Mouse (Mus musculus) midbrain, embryonic 15.5 days (tissue): ENCODE measurements around the gene Uckl1. TPM values are rescaled to one million over a fixed set of nuclear protein-coding genes. Genes with fewer than 3 reads are reported as not detected.

Experiments used
- ATAC-seq: fragments of 200-750 bp; cut with Nextera tagmentation; replicated peaks from 2 replicates; pipeline ENCODE4 v1.8.0; 2017; ENCODE audit warnings: moderate TSS enrichment
- H3K27ac ChIP-seq: fragments of 300-500 bp; sonication (generic); 2 replicates; pipeline ENCODE4 v1.5.1; 2015; ENCODE audit warnings: mild to moderate bottlenecking, inconsistent platforms
- H3K27me3 ChIP-seq: fragments of 300-500 bp; sonication (generic); replicated peaks from 2 replicates; pipeline ENCODE4 v1.6.1; 2015; ENCODE audit warnings: inconsistent platforms
- H3K36me3 ChIP-seq: fragments of 300-500 bp; sonication (generic); replicated peaks from 2 replicates; pipeline ENCODE4 v1.6.1; 2015; ENCODE audit warnings: inconsistent platforms
- H3K4me1 ChIP-seq: fragments of 300-500 bp; sonication (generic); 2 replicates; pipeline ENCODE4 v1.6.1; 2015; ENCODE audit warnings: inconsistent platforms
- H3K4me2 ChIP-seq: fragments of 300-500 bp; sonication (generic); 2 replicates; pipeline ENCODE4 v1.6.1; 2015; ENCODE audit warnings: inconsistent platforms, mild to moderate bottlenecking, moderate library complexity
- H3K4me3 ChIP-seq: fragments of 300-500 bp; sonication (generic); 2 replicates; pipeline ENCODE4 v1.5.1; 2015; ENCODE audit warnings: mild to moderate bottlenecking, inconsistent platforms
- H3K9ac ChIP-seq: fragments of 300-500 bp; sonication (generic); 2 replicates; pipeline ENCODE4 v1.6.1; 2015; ENCODE audit warnings: mild to moderate bottlenecking, inconsistent platforms
- H3K9me3 ChIP-seq: fragments of 300-500 bp; sonication (generic); 2 replicates; pipeline ENCODE4 v1.6.1; 2016; ENCODE audit warnings: inconsistent platforms
- WGBS: fragments of 180-500 bp; shearing (Covaris S2); methylation state at CpG from one replicate; pipeline ENCODE4 v1.1.7; 2015; ENCODE audit warnings: mixed read lengths; 5-methylcytosine and 5-hydroxymethylcytosine counted together
- polyA plus RNA-seq: library from polyadenylated mRNA; unstranded; fragments of >200 nt; fragmentation: Nextera tagmentation; extraction: Ambion mirVana; gene quantifications from 2 replicates; pipeline ENCODE4 v1.2.1, GENCODE M21; 2015

Gene Uckl1
- polyA plus RNA-seq, 1 experiment from 2014 or later = 77.2 TPM

DNA sequence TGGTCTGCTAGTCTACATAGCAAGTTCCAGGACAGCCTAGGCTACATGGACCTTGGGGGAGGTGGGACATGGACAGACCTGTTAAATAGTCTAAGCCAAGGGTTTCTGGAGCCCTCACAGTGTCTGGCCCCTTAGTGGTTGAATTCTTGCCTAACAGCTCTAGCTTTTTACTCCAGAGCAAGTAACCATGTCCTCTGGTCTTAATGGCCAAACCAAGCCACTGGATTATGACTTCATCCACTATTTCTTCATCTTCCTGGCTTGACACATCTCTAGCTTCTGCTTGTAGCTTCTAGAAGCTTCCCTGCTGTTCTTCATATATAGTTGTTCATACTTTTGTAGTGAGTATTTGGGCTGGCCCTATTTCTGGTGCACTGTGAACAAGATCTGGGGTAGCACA, 30.9 kb downstream of the Uckl1 start:
- no peaks in the 10 kb centered on the region for H3K9me3 ChIP-seq
- H3K4me1 ChIP-seq = no peaks in the 10 kb centered on the region
- no peak overlapping the region for H3K4me2 ChIP-seq
- H3K9ac ChIP-seq = no peak overlapping the region
- H3K4me3 ChIP-seq = no peak overlapping the region
- no peak for ATAC-seq
- H3K36me3 ChIP-seq = peaks cover 29% of the 10 kb centered on the region
- no peak overlapping the region for H3K27ac ChIP-seq
- H3K27me3 ChIP-seq = no peaks in the 10 kb centered on the region

DNA sequence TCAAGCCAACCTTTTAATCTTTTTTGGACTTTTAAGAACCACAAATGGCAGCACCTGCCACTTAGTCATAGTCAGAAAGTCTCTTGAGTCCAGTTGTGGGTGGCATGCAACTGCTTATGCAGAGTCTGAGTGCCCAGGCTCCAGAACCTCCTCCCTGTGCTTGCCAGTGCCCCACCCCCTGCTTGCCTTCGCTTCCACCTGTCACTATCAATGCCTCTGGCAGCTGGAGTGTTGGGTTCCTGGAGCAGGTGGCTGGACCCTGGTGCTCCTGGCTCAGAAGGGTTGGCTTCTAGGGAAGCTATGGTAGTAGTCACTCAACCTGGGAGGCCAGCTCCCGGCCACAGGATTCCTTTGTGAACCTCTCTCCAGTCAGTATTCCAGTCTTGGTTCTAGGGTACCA, 34.5 kb downstream of the Uckl1 start:
- Histone ChIP-seq H3K36me3 (peaks cover 40% of the 10 kb centered on the region), H3K4me3 (no peak overlapping the region), H3K4me1 (no peaks in the 10 kb centered on the region), H3K9ac (no peak overlapping the region), H3K4me2 (no peak overlapping the region), H3K9me3 (no peaks in the 10 kb centered on the region), H3K27me3 (no peaks in the 10 kb centered on the region), H3K27ac (no peak overlapping the region)
- ATAC-seq = no peak
- WGBS = 96% methylated on average over 2 of the region's 2 CpGs

DNA sequence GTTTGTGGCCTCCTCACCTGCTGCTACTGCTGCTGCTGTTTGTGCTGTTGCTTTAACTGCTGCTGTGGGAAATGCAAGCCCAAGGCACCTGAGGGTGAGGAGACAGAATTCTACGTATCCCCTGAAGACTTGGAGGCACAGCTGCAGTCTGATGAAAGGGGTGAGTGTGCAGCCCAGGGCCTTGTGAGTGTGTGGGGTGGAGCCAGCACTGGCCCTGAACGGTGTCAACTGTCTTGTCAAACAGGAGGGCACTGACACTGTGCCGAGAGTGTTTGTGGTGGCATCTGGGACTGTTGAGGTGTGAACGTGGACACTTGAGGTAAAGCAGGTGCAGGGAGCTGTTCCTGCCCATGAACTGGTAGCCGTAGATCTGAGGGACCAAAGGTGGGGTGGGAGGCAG, 36.0 kb downstream of the Uckl1 start:
- Histone ChIP-seq H3K4me3 (no peak overlapping the region), H3K36me3 (peaks cover 35% of the 10 kb centered on the region), H3K27me3 (no peaks in the 10 kb centered on the region), H3K27ac (no peak overlapping the region), H3K9me3 (no peaks in the 10 kb centered on the region), H3K4me2 (no peak overlapping the region), H3K9ac (no peak overlapping the region), H3K4me1 (no peaks in the 10 kb centered on the region)
- 92% methylated on average over 5 of the region's 5 CpGs for WGBS
- ATAC-seq = no peak

GRCm38 (mm10) chr2:181548227-181548626, 36.5 kb downstream of the Uckl1 start:
- no peak for ATAC-seq
- Histone ChIP-seq H3K27me3 (no peaks in the 10 kb centered on the region), H3K4me2 (no peak overlapping the region), H3K9me3 (no peaks in the 10 kb centered on the region), H3K27ac (no peak overlapping the region), H3K4me1 (no peaks in the 10 kb centered on the region), H3K4me3 (no peak overlapping the region), H3K9ac (no peak overlapping the region), H3K36me3 (peaks cover 35% of the 10 kb centered on the region)
- 80% methylated on average over 1 of the region's 1 CpGs for WGBS

GRCm38 (mm10) chr2:181546142-181546541, 38.5 kb downstream of the Uckl1 start:
- H3K36me3 ChIP-seq = peaks cover 27% of the 10 kb centered on the region
- no peaks in the 10 kb centered on the region for H3K27me3 ChIP-seq
- H3K9me3 ChIP-seq = no peaks in the 10 kb centered on the region
- H3K27ac ChIP-seq = no peak overlapping the region
- H3K4me2 ChIP-seq = no peak overlapping the region
- H3K4me1 ChIP-seq = no peaks in the 10 kb centered on the region
- WGBS = 96% methylated on average over 7 of the region's 7 CpGs
- H3K9ac ChIP-seq = no peak overlapping the region
- ATAC-seq = no peak
- no peak overlapping the region for H3K4me3 ChIP-seq

- Histone ChIP-seq H3K4me3 (no peak overlapping the region), H3K4me1 (peaks cover 6% of the 10 kb centered on the region; the same call in 1 of the 2 replicates), H3K4me2 (no peak overlapping the region), H3K27ac (no peak overlapping the region), H3K9me3 (no peaks in the 10 kb centered on the region), H3K9ac (no peak overlapping the region), H3K27me3 (no peaks in the 10 kb centered on the region), H3K36me3 (no peaks in the 10 kb centered on the region; the same call in 1 of the 2 replicates)
- 91% methylated on average over 6 of the region's 6 CpGs for WGBS
- ATAC-seq = no peak
Measured at GRCm38 (mm10) chr2:181541761-181542380, 42.8 kb downstream of the Uckl1 start.

GRCm38 (mm10) chr2:181537444-181538047, 47.1 kb downstream of the Uckl1 start:
- WGBS = 81% methylated on average over 2 of the region's 2 CpGs
- Histone ChIP-seq H3K27me3 (no peaks in the 10 kb centered on the region), H3K9ac (no peak overlapping the region), H3K36me3 (no peaks in the 10 kb centered on the region), H3K4me3 (no peak overlapping the region), H3K9me3 (no peaks in the 10 kb centered on the region), H3K4me2 (no peak overlapping the region), H3K4me1 (peaks cover 6% of the 10 kb centered on the region; the same call in 1 of the 2 replicates), H3K27ac (peak overlapping the region; percentile 45)
- 0 out of 2 replicates have a peak, but pooled peaks have one; percentile 20 for ATAC-seq

DNA sequence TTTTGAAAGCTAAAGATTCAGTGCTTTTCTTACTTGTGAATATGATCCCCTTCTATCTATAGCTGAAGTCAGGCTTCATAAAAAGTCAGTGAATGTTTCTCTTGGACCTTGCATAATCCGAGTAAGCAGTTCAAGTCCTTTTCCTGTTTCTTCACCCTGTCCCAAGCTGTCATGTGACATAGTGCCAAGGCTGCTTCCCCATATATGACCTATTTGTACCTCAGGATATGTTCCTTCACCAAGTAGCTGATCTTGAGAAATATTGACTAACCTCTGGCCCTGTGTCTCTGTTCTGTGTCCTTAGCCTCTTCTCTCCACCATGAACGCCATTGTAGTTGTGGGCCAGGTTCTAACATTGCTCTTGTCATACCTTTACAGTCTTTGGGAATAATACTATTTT, 48.3 kb downstream of the Uckl1 start:
- Histone ChIP-seq H3K9ac (no peak overlapping the region), H3K36me3 (0 out of 2 replicates have a peak, but pooled peaks cover 3% of the 10 kb centered on the region), H3K4me2 (no peak overlapping the region), H3K9me3 (no peaks in the 10 kb centered on the region), H3K27ac (no peak overlapping the region), H3K27me3 (no peaks in the 10 kb centered on the region), H3K4me1 (peaks cover 6% of the 10 kb centered on the region; the same call in 1 of the 2 replicates), H3K4me3 (no peak overlapping the region)
- ATAC-seq = no peak
- 96% methylated on average over 2 of the region's 2 CpGs for WGBS

DNA sequence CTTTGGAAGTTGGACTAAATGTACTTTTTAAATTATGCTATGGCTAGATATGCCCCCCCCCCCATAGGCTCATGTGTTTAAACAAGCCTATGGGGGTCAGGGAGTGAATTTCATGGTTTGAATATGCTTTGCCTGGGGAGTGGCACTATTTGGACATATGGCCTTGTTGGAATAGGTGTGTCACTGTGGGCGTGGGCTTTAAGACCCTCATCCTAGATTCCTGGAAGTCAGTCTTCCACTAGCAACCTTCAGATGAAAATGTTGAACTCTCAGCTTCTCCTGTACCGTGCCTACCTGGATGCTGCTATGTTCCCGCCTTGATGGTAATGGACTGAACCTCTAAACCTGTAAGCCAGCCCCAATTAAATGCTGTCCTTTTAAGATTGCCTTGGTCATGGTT, 52.1 kb downstream of the Uckl1 start:
- ATAC-seq = no peak
- no peak overlapping the region for H3K4me3 ChIP-seq
- H3K4me2 ChIP-seq = no peak overlapping the region
- H3K4me1 ChIP-seq = peaks cover 2% of the 10 kb centered on the region; the same call in 1 of the 2 replicates
- 0 out of 2 replicates have a peak, but pooled peaks cover 7% of the 10 kb centered on the region for H3K36me3 ChIP-seq
- 97% methylated on average over 3 of the region's 3 CpGs for WGBS
- no peak overlapping the region for H3K27ac ChIP-seq
- no peaks in the 10 kb centered on the region for H3K27me3 ChIP-seq
- no peak overlapping the region for H3K9ac ChIP-seq
- no peaks in the 10 kb centered on the region for H3K9me3 ChIP-seq

DNA sequence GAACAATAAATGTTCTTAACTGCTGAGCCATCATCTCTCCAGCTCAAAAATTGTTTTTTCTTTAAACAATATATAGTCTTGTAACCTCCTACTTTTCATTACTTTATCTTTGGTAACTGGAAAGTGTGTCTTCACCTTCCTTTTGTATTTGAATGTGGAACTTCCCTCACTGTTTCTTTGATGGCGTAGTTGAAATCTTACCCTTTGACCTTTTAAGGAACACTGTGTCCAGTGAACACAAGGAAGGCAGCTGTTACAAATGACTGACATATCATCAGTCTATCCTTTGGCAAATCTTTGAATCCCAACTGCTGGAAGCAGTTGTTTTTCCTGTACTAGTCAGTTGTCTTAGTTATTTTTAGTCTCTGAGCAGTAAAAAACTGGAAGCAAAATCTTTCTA, 55.6 kb downstream of the Uckl1 start:
- Histone ChIP-seq H3K27me3 (no peaks in the 10 kb centered on the region), H3K4me1 (peaks cover 7% of the 10 kb centered on the region), H3K9ac (no peak overlapping the region), H3K4me3 (no peak overlapping the region), H3K9me3 (no peaks in the 10 kb centered on the region), H3K36me3 (0 out of 2 replicates have a peak, but pooled peaks cover 7% of the 10 kb centered on the region), H3K27ac (no peak overlapping the region), H3K4me2 (no peak overlapping the region)
- ATAC-seq = no peak
- 96% methylated on average over 1 of the region's 1 CpGs for WGBS

- Histone ChIP-seq H3K36me3 (0 out of 2 replicates have a peak, but pooled peaks cover under 1% of the 10 kb centered on the region), H3K27me3 (no peaks in the 10 kb centered on the region), H3K9ac (no peak overlapping the region), H3K9me3 (no peaks in the 10 kb centered on the region), H3K4me1 (peaks cover 33% of the 10 kb centered on the region), H3K4me3 (no peak overlapping the region), H3K4me2 (no peak overlapping the region), H3K27ac (no peak overlapping the region)
- WGBS = 93% methylated on average over 5 of the region's 5 CpGs
- ATAC-seq = no peak
Measured at GRCm38 (mm10) chr2:181525526-181525925, 59.2 kb downstream of the Uckl1 start.

GRCm38 (mm10) chr2:181522811-181523210, 61.9 kb downstream of the Uckl1 start:
- ATAC-seq = no peak
- Histone ChIP-seq H3K27ac (no peak overlapping the region), H3K4me3 (no peak overlapping the region), H3K9me3 (no peaks in the 10 kb centered on the region), H3K27me3 (no peaks in the 10 kb centered on the region), H3K9ac (no peak overlapping the region), H3K4me1 (peaks cover 42% of the 10 kb centered on the region), H3K36me3 (no peaks in the 10 kb centered on the region), H3K4me2 (no peak overlapping the region)
- WGBS = 76% methylated on average over 5 of the region's 5 CpGs

DNA sequence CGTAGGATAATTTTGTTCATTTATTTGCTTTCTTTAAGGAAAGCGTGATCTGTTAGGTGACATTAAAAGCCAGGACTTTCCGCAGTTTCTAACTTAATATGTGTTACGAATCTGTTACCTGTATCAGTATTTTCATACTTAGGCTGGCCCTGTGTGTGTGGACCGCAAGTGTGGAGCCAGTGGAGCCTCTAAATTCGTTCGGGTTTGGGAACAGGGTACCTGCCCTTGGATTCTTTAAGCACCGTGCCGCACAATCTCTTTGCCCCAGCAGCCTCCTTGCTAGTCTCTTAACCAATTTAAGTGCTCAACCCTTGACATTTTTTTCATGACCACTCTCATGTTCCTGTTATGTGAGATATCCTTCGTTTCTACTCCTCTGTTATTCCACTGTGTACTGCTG, 63.2 kb downstream of the Uckl1 start:
- H3K4me3 ChIP-seq = peak overlapping the region; percentile 98
- 55% methylated on average over 10 of the region's 10 CpGs for WGBS
- H3K27ac ChIP-seq = no peak overlapping the region
- peak overlapping the region; percentile 64 for H3K4me2 ChIP-seq
- no peaks in the 10 kb centered on the region for H3K27me3 ChIP-seq
- H3K36me3 ChIP-seq = peaks cover 9% of the 10 kb centered on the region; the same call in 1 of the 2 replicates
- H3K9ac ChIP-seq = peak overlapping the region; percentile 95
- no peaks in the 10 kb centered on the region for H3K9me3 ChIP-seq
- H3K4me1 ChIP-seq = peaks cover 42% of the 10 kb centered on the region
- no peak for ATAC-seq
